Comparison of ENCODE assay signal across 7 mouse cellular contexts in the genomic region with DNA sequence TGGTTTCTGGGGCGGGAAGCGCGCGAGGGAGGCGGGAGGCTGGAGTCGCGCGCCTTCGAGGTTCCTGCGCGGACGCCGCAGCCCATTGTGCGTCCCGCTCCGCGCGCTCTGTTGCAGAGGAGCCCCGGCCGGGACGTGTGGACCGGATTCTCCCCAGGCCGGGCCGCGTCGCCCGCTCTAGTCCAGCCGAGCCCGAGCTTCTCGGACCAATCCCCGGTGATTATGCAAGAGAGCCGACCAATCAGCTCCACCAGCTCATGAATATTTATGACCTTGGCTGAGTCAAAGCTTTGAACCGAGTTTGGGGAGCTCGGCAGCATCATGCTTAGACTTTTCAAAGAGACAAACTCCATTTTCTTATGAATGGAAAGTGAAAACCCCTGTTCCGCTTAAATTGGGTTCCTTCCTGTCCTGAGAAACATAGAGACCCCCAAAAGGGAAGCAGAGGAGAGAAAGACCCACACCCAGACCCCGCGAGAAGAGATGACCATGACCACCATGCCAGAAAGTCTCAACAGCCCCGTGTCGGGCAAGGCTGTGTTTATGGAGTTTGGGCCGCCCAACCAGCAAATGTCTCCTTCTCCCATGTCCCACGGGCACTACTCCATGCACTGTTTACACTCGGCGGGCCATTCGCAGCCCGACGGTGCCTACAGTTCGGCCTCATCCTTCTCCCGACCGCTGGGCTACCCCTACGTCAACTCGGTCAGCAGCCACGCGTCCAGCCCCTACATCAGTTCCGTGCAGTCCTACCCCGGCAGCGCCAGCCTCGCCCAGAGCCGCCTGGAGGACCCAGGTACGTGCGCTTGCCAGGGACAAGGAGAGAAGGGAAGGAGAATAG. TPM values are rescaled to one million over a fixed set of nuclear protein-coding genes. Genes with fewer than 3 reads are reported as not detected.
A peak's percentile ranks its signal among the peaks of the same experiment; 100 is the strongest.
DNase-seq lines count a peak whose midpoint lies in the region; ATAC-seq lines count a peak whose summit lies in the region.

No protein-coding gene starts in this region.

- H3K36me3 ChIP-seq in forebrain, embryonic 16.5 days (ENCODE audit: control insufficient read depth, insufficient read depth): no peaks in the 10 kb centered on the region
- no peaks in the 10 kb centered on the region for H3K36me3 ChIP-seq in stomach, embryonic 14.5 days (ENCODE audit: control insufficient read depth, insufficient read depth, low read length)

- H3K27me3 ChIP-seq in forebrain, embryonic 16.5 days (replicated peaks; ENCODE audit: control insufficient read depth, insufficient read depth, low read length): peaks cover 43% of the 10 kb centered on the region
- peaks cover 78% of the 10 kb centered on the region for H3K27me3 ChIP-seq in stomach, embryonic 14.5 days (ENCODE audit: control insufficient read depth, insufficient read depth, low read length)

- H3K4me1 ChIP-seq in forebrain, embryonic 16.5 days (replicated peaks; ENCODE audit: control insufficient read depth, insufficient read depth, low read length): peaks cover 16% of the 10 kb centered on the region
- peaks cover 4% of the 10 kb centered on the region; the same call in 1 of the 2 replicates for H3K4me1 ChIP-seq in stomach, embryonic 14.5 days (ENCODE audit: control insufficient read depth, insufficient read depth, low read length)

- peak overlapping the region; percentile 97 for H3K27ac ChIP-seq in forebrain, embryonic 16.5 days (ENCODE audit: low read length)
- H3K27ac ChIP-seq in stomach, embryonic 14.5 days (ENCODE audit: low read length): peak overlapping the region; percentile 71

- H3K9ac ChIP-seq in forebrain, embryonic 16.5 days (replicated peaks; ENCODE audit: low read depth, low read length): peak overlapping the region; percentile 75
- 0 out of 2 replicates have a peak overlapping the region, but pooled peaks have one; percentile 36 for H3K9ac ChIP-seq in stomach, embryonic 14.5 days (replicated peaks; ENCODE audit: low read depth, low read length)

- peak; percentile 79 for ATAC-seq in forebrain, embryonic 16.5 days
- peak; percentile 33 to 49; a peak in 3 of 4 replicates for ATAC-seq in hematopoietic stem cell, adult 5-6 weeks (replicated peaks in 1 of 2; ENCODE audit: insufficient read depth in 1 of 2, low FRiP score in 2 of 2, low TSS enrichment in 1 of 2, low read depth in 1 of 2, poor library complexity in 2 of 2, severe bottlenecking in 2 of 2)
- ATAC-seq in megakaryocyte-erythroid progenitor cell, adult 5-6 weeks (replicated peaks; ENCODE audit: low FRiP score, low TSS enrichment, poor library complexity, severe bottlenecking): peak; percentile 82
- peak; percentile 89 for ATAC-seq in stomach, embryonic 14.5 days (ENCODE audit: insufficient number of reproducible peaks, insufficient read depth, low FRiP score, low read depth)

- intact Hi-C loops in left cerebral cortex, postnatal 25 days (cut with DNase I): loop anchor here (2.0 kb wide), 1 partner anchor 15 kb away; no protein-coding TSS in a partner anchor

- no peaks in the 10 kb centered on the region for H3K9me3 ChIP-seq in forebrain, embryonic 16.5 days (ENCODE audit: control insufficient read depth, low read length)
- H3K9me3 ChIP-seq in stomach, embryonic 14.5 days (ENCODE audit: control insufficient read depth, low read depth, low read length): no peaks in the 10 kb centered on the region

- peak overlapping the region; percentile 71 for H3K4me2 ChIP-seq in forebrain, embryonic 16.5 days (ENCODE audit: low read length)
- peak overlapping the region; percentile 76 for H3K4me2 ChIP-seq in stomach, embryonic 14.5 days (replicated peaks; ENCODE audit: low read depth, low read length)

- peak overlapping the region; percentile 55 for H3K4me3 ChIP-seq in forebrain, embryonic 16.5 days (replicated peaks; ENCODE audit: low read length)
- peak overlapping the region; percentile 43 for H3K4me3 ChIP-seq in stomach, embryonic 14.5 days (ENCODE audit: low read depth, low read length)

- peak; percentile 94 for DNase-seq in MN1 (ENCODE audit: low spot score)
- peak; percentile 84 to 88 for DNase-seq in adrenal gland, postnatal 36 days
- peak; percentile 57 to 80 for DNase-seq in left cerebral cortex, postnatal 25 days (ENCODE audit: low spot score in 2 of 2)

- under 1% methylated on average over 58 of the region's 60 CpGs for WGBS in forebrain, embryonic 16.5 days
- WGBS in stomach, embryonic 14.5 days: under 1% methylated on average over 60 of the region's 60 CpGs

RNA-seq across cellular contexts. Expression of gene Dlx1, which starts 1.8 kb away (rescaled TPM):
- under 1 TPM; 0.23 to 0.43 TPM for total RNA-seq in adrenal gland, postnatal 36 days (2021)
- polyA plus RNA-seq in forebrain, embryonic 16.5 days (2015; fragmentation: Nextera tagmentation; extraction: Ambion mirVana): 232 and 239 TPM in 2 replicates
- not detected in 2 replicates for total RNA-seq in hematopoietic stem cell, adult 5-6 weeks (2017)
- total RNA-seq in left cerebral cortex, postnatal 25 days (2021): 10 to 100 TPM; 15.9 to 19.9 TPM
- total RNA-seq in megakaryocyte-erythroid progenitor cell, adult 5-6 weeks (2014; fragmentation: Nextera tagmentation): not detected in 2 replicates
- total RNA-seq in megakaryocyte-erythroid progenitor cell, adult 5-6 weeks (2017): 0.19 TPM in 1 of 2 replicates, not detected in the other
- 10.8 and 11.3 TPM in 2 replicates for polyA plus RNA-seq in stomach, embryonic 14.5 days (2014; fragmentation: Nextera tagmentation; extraction: Ambion mirVana)

RNA-seq across cellular contexts. Expression of gene Dlx2, which starts 16.8 kb away (rescaled TPM):
- total RNA-seq in adrenal gland, postnatal 36 days (2021): under 1 TPM in 1 of 2 experiments, not detected in 1; 0.16 TPM
- polyA plus RNA-seq in forebrain, embryonic 16.5 days (2015; fragmentation: Nextera tagmentation; extraction: Ambion mirVana): 45.2 and 49.8 TPM in 2 replicates
- total RNA-seq in hematopoietic stem cell, adult 5-6 weeks (2017): 0.25 TPM in 1 of 2 replicates, not detected in the other
- 1 to 10 TPM; 5.3 to 5.4 TPM for total RNA-seq in left cerebral cortex, postnatal 25 days (2021)
- total RNA-seq in megakaryocyte-erythroid progenitor cell, adult 5-6 weeks (2014; fragmentation: Nextera tagmentation): not detected in 2 replicates
- not detected in 2 replicates for total RNA-seq in megakaryocyte-erythroid progenitor cell, adult 5-6 weeks (2017)
- 6.4 and 6.9 TPM in 2 replicates for polyA plus RNA-seq in stomach, embryonic 14.5 days (2014; fragmentation: Nextera tagmentation; extraction: Ambion mirVana)

Comparison
In these comparisons a context has a peak if more than half of its experiments do, and no peak if none do; other contexts are left out.
1. Peak in every context shown above with its lines: DNase-seq, ATAC-seq, H3K4me3 ChIP-seq and H3K27ac ChIP-seq.
2. RNA of gene Dlx1, which starts 1.8 kb away (total RNA-seq): 15.9 to 19.9 TPM in left cerebral cortex, postnatal 25 days; 0.23 to 0.43 TPM in adrenal gland, postnatal 36 days, not detected in hematopoietic stem cell, adult 5-6 weeks and 0.19 TPM in megakaryocyte-erythroid progenitor cell, adult 5-6 weeks; every median in the first group is over 10 times any median in the second.